Mouse (Mus musculus): Measurements from ENCODE around the gene Efna2. TPM values are rescaled to one million over a fixed set of nuclear protein-coding genes. Genes with fewer than 3 reads are reported as not detected.
A peak's percentile ranks its signal among the peaks of the same experiment; 100 is the strongest.

Efna2 gene
- polyA plus RNA-seq, 1 experiment from 2014 or later, result 6.5 TPM

DNA sequence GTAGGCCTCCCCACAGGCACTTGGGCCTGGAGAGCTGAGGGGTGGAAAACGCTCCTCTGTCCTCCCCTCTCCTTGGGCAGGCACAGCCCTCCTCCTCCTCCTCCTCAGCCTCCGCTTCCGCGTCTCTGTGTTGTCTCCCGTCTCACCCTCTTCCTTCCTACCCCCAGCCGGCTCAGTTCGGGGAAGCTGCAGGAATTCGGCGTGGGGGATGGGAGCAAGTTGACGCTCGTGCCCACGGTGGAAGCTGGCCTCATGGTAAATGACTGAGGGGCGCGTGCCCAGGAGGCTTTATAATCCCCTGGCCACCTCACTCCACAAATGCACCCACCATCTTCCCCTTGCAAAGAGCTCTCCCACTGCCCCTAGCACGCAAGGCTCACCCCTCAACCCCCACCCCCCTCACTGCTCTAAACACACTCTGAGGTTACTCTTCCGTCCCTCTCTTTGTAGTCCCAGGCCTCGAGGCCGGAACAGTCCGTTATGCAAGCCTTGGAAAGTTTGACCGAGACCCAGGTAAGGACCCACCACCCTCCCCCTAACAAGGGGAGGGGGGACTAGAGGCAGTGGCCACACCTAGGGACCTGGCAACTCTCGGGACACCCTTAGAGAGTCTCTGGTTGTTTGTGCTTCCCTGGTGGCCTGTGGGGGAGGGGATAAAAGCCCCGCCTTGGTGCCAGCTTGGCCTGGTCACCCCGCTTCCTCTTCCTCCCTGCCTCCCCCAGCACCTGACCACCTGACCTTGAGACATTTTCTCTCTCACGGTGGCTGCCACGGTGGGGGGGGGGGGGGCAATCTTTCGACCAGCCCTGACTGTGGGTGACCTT is 27.9 kb upstream of the Efna2 start:
- Histone ChIP-seq H3K4me2 (replicated peaks; ENCODE audit: low read depth) (peak overlapping the region; percentile 92), H3K4me1 (replicated peaks; ENCODE audit: control insufficient read depth, insufficient read depth) (peaks cover 22% of the 10 kb centered on the region), H3K36me3 (ENCODE audit: control insufficient read depth, insufficient read depth, low read length) (peaks cover 29% of the 10 kb centered on the region), H3K27ac (replicated peaks) (peak overlapping the region; percentile 99), H3K4me3 (ENCODE audit: low read depth, low read length) (peak overlapping the region; percentile 93), H3K9me3 (ENCODE audit: control insufficient read depth, low read length) (no peaks in the 10 kb centered on the region), H3K27me3 (ENCODE audit: control insufficient read depth, insufficient read depth, low read length) (no peaks in the 10 kb centered on the region), H3K9ac (ENCODE audit: low read length) (peak overlapping the region; percentile 93)
- ATAC-seq (ENCODE audit: low FRiP score, low TSS enrichment), result no peak
- peak; percentile 77 for DNase-seq (ENCODE audit: low spot score)
- WGBS, result 2% methylated on average over 26 of the region's 26 CpGs
- TF ChIP-seq CTCF (IDR thresholded peaks at IDR 0.05; ENCODE audit: low read depth), result no peak
- TF ChIP-seq EP300 (optimal IDR thresholded peaks at IDR 0.05), result no peak

- peaks cover 22% of the 10 kb centered on the region for H3K4me1 ChIP-seq (replicated peaks; ENCODE audit: control insufficient read depth, insufficient read depth)
- WGBS, result 3% methylated on average over 15 of the region's 15 CpGs
These were observed 27.0 kb upstream of the Efna2 start for GRCm38 (mm10) chr10:80152071-80152872.

DNA sequence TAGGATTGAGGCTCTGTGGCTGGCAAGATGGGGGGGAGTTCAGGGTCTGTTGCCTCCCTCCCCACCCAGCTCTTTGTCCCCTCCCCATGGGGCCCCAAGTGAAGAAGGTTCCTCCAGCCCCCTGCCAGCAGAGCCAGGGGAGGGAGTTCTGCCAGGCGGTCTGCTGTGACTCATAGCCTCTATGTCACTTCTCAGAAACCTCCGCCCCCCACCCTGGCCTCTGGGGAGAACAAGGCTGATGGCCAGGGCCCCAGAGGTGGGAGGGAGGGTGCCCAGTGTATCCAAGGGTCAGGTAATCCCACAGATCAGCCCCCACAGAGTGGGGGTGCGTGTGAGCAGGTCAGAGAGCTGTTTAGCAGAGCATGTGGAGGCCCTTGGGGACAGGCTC is 26.4 kb upstream of the Efna2 start:
- no peak for ATAC-seq (ENCODE audit: low FRiP score, low TSS enrichment)
- H3K27ac ChIP-seq (replicated peaks), result peak overlapping the region; percentile 99
- H3K4me3 ChIP-seq (ENCODE audit: low read depth, low read length), result peak overlapping the region; percentile 93
- peak overlapping the region; percentile 92 for H3K4me2 ChIP-seq (replicated peaks; ENCODE audit: low read depth)
- peak overlapping the region; percentile 93 for H3K9ac ChIP-seq (ENCODE audit: low read length)
- H3K36me3 ChIP-seq (ENCODE audit: control insufficient read depth, insufficient read depth, low read length), result peaks cover 36% of the 10 kb centered on the region
- no peaks in the 10 kb centered on the region for H3K9me3 ChIP-seq (ENCODE audit: control insufficient read depth, low read length)
- WGBS, result 13% methylated on average over 3 of the region's 3 CpGs
- no peaks in the 10 kb centered on the region for H3K27me3 ChIP-seq (ENCODE audit: control insufficient read depth, insufficient read depth, low read length)
- DNase-seq (ENCODE audit: low spot score), result peak; percentile 80
- TF ChIP-seq CTCF (IDR thresholded peaks at IDR 0.05; ENCODE audit: low read depth) (no peak), EP300 (optimal IDR thresholded peaks at IDR 0.05) (no peak)
- H3K4me1 ChIP-seq (replicated peaks; ENCODE audit: control insufficient read depth, insufficient read depth), result peaks cover 22% of the 10 kb centered on the region

More at GRCm38 (mm10) chr10:80152071-80152872, 27.0 kb upstream of the Efna2 start:
- H3K9me3 ChIP-seq (ENCODE audit: control insufficient read depth, low read length), result no peaks in the 10 kb centered on the region
- ATAC-seq (ENCODE audit: low FRiP score, low TSS enrichment) (0 out of 2 replicates have a peak, but pooled peaks have one; percentile 0), DNase-seq (ENCODE audit: low spot score) (peak; percentile 76)
- peak overlapping the region; percentile 99 for H3K27ac ChIP-seq (replicated peaks)
- no peaks in the 10 kb centered on the region for H3K27me3 ChIP-seq (ENCODE audit: control insufficient read depth, insufficient read depth, low read length)
- peak overlapping the region; percentile 92 for H3K4me2 ChIP-seq (replicated peaks; ENCODE audit: low read depth)
- H3K36me3 ChIP-seq (ENCODE audit: control insufficient read depth, insufficient read depth, low read length), result peaks cover 35% of the 10 kb centered on the region
- TF ChIP-seq EP300 (optimal IDR thresholded peaks at IDR 0.05), result no peak
- TF ChIP-seq CTCF (IDR thresholded peaks at IDR 0.05; ENCODE audit: low read depth), result 0 out of 2 replicates have a peak, but pooled peaks have one; percentile 6
- H3K4me3 ChIP-seq (ENCODE audit: low read depth, low read length), result peak overlapping the region; percentile 93
- peak overlapping the region; percentile 93 for H3K9ac ChIP-seq (ENCODE audit: low read length)

- H3K4me1 ChIP-seq (replicated peaks; ENCODE audit: control insufficient read depth, insufficient read depth), result peaks cover 22% of the 10 kb centered on the region
- H3K9ac ChIP-seq (ENCODE audit: low read length), result peak overlapping the region; percentile 93; the same call in 1 of the 2 replicates
- TF ChIP-seq CTCF (IDR thresholded peaks at IDR 0.05; ENCODE audit: low read depth), result no peak
- TF ChIP-seq EP300 (optimal IDR thresholded peaks at IDR 0.05), result no peak
- H3K4me2 ChIP-seq (replicated peaks; ENCODE audit: low read depth), result peak overlapping the region; percentile 92
- WGBS, result 68% methylated on average over 19 of the region's 19 CpGs
- H3K27ac ChIP-seq (replicated peaks), result peak overlapping the region; percentile 99
- no peak overlapping the region for H3K4me3 ChIP-seq (ENCODE audit: low read depth, low read length)
- H3K9me3 ChIP-seq (ENCODE audit: control insufficient read depth, low read length), result no peaks in the 10 kb centered on the region
- ATAC-seq (ENCODE audit: low FRiP score, low TSS enrichment) (no peak), DNase-seq (ENCODE audit: low spot score) (no peak)
- H3K27me3 ChIP-seq (ENCODE audit: control insufficient read depth, insufficient read depth, low read length), result no peaks in the 10 kb centered on the region
- peaks cover 36% of the 10 kb centered on the region for H3K36me3 ChIP-seq (ENCODE audit: control insufficient read depth, insufficient read depth, low read length)
These were observed 25.6 kb upstream of the Efna2 start for GRCm38 (mm10) chr10:80153713-80154112.

DNA sequence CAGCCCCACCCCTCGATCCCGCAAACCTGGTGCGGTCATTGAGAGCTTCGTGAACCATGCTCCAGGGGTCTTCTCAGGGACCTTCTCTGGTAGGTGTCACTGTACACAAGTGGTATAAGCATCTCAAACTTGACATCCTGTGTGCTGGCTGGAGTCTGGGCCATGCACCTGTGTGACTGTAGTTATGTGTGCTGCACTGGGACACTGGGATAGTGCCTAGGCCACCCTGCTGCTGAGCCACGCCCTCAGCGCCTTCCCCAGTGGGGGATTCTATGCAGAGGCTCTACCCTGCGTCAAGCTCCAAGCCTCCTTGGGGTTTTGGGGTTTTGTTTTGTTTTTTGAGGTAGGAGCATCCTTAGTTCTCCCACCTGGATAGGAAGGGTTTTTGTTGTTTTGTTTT is 24.9 kb upstream of the Efna2 start:
- Histone ChIP-seq H3K36me3 (ENCODE audit: control insufficient read depth, insufficient read depth, low read length) (peaks cover 36% of the 10 kb centered on the region), H3K27ac (replicated peaks) (peak overlapping the region; percentile 35; the same call in 1 of the 2 replicates), H3K27me3 (ENCODE audit: control insufficient read depth, insufficient read depth, low read length) (no peaks in the 10 kb centered on the region), H3K9me3 (ENCODE audit: control insufficient read depth, low read length) (no peaks in the 10 kb centered on the region), H3K4me2 (replicated peaks; ENCODE audit: low read depth) (no peak overlapping the region), H3K4me1 (replicated peaks; ENCODE audit: control insufficient read depth, insufficient read depth) (peaks cover 27% of the 10 kb centered on the region), H3K4me3 (ENCODE audit: low read depth, low read length) (no peak overlapping the region), H3K9ac (ENCODE audit: low read length) (no peak overlapping the region)
- TF ChIP-seq CTCF (IDR thresholded peaks at IDR 0.05; ENCODE audit: low read depth), result no peak
- TF ChIP-seq EP300 (optimal IDR thresholded peaks at IDR 0.05), result no peak
- ATAC-seq (ENCODE audit: low FRiP score, low TSS enrichment), result no peak
- WGBS, result 85% methylated on average over 7 of the region's 7 CpGs
- no peak for DNase-seq (ENCODE audit: low spot score)

Measured in stomach, postnatal 0 days (tissue).